Mouse (Mus musculus) left cerebral cortex, postnatal 10 days (tissue): ENCODE results near the gene Gm11983. TPM values are rescaled to one million over a fixed set of nuclear protein-coding genes. Genes with fewer than 3 reads are reported as not detected.
"Not testable (repeated sequence)": the region's sequence is repeated elsewhere in the genome, so short reads cannot be mapped to it uniquely, and the experiment has no call there.

Experiments used
- DNase-seq, 2 experiments: peaks; one replicate each; pipeline ENCODE4 v3.0.0; 2021 to 2022; ENCODE audit warnings: low spot score in 2 of 2, mixed read lengths in 1 of 2; ENCODE audit errors: extremely low spot score in 1 of 2
- intact Hi-C: fragments of 180-260 bp; cut with DNase I; formaldehyde crosslinking; loops from one replicate; pipeline ENCODE4 v1.15.1; 2025
- total RNA-seq, 2 experiments: library from RNA; stranded (reverse); gene quantifications; 2 replicates each; pipeline ENCODE4 v1.2.3; 2021

The Gm11983 gene
- total RNA-seq, result not detected

- DNase-seq, result no peak
- intact Hi-C loops, result no loop called here
Measured at GRCm38 (mm10) chr11:6837554-6837953, at the start of gene Gm11983. Gm11983 (minus strand) TSS chr11:6837654.

DNA sequence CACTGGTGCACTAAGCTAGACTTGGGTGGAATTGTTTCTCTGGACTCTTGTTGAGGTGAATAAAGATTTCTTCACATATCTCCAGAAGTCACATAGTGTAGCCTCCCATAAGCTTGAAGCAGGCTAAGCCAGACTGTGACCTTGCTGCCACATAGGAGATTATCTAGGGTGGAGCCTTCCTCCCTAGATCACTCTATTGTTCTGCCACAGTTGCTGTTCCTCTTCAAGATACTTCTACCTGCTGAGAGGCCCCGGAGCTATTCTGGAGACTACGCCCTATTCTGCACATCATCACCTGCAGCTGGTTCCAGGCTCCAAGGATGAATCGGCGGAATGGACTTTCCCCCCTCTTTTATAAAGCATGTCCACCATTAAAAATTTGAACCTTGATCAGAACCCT lies 45.6 kb upstream of the Gm11983 start:
- intact Hi-C loops, DNase-seq: not testable (repeated sequence)

DNA sequence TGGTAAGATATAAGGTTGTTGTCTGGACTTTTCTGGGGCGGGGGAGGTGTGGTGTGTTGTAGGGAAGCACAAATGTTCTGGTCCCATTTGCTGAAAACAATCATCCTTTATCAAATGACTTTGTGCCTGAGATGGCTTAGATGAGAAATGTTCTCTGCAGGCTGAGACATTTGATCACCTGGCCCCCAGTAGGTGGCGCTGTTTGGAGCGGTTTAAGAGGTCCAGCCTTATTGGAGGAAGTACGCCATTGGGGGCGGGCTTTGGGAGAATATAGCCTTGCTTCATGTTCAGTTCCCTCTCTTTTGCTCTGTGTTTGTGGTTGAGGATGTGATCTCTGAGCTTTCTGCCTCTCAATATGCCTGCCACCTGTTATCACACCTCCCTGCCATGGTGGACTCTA lies 44.2 kb upstream of the Gm11983 start:
- DNase-seq, result peak in 1 of 2 experiments; percentile 45
- intact Hi-C loops, result no loop called here

- intact Hi-C loops, result no loop called here
- DNase-seq, result no peak
Measured at GRCm38 (mm10) chr11:6877740-6878139, 40.3 kb upstream of the Gm11983 start.

DNA sequence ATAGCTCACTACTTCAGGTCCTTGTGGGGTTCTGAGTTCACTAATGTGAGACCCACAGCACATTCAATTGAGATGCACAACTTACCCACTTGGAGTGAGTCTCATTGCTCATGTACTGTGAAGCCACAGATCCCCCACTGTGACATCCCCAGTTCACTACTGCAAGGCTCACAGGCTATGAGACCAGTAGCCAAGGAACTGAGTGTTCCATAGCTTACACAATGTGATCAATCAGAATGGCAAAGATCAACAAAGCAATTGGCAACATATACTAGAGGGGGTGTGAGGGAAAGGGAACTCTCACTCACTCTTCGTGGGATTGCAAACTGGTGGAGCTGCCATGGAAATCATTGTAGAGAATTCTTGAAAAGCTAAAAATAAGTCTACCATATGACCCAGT lies 33.5 kb upstream of the Gm11983 start:
- DNase-seq, result no peak
- intact Hi-C loops, result no loop called here

DNA sequence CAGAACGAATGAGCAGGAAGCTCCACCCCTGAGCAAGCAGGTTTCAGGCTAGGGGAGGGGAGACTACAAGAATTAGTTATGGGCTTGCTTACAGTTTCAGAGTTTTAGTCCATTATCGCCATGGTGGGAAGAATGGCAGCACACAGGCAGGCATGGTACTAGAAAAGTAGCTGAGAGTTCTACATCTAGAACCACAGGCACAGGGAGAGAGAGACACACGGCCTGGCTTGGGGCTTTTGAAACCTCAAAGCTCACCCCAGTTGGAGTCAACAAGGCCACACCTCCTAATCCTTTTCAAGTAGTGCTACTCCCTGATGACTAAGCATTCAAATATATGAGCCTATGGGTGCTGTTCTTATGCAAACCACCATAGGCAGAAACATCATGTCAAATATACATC lies 28.1 kb upstream of the Gm11983 start:
- DNase-seq, result no peak
- intact Hi-C loops, result no loop called here

DNA sequence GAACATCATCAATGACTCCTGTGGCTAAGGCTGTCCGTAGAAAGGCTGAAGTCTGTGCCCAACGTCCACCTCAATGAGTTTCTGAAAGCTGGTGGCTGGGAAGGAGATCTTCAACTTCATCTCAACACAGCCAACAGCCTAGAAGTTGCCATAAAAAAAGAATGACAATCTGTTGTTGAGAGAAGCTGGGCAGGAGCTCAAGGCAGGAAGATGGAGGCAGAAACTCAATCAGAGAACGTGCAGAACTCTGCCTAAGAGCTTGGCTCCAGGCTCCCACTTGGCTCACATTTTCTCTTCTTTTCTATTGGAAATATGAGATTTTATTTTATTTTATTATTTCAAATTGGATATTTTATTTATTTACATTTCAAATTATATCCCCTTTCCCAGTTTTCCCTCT lies 24.7 kb upstream of the Gm11983 start:
- intact Hi-C loops, result no loop called here
- no peak for DNase-seq

DNA sequence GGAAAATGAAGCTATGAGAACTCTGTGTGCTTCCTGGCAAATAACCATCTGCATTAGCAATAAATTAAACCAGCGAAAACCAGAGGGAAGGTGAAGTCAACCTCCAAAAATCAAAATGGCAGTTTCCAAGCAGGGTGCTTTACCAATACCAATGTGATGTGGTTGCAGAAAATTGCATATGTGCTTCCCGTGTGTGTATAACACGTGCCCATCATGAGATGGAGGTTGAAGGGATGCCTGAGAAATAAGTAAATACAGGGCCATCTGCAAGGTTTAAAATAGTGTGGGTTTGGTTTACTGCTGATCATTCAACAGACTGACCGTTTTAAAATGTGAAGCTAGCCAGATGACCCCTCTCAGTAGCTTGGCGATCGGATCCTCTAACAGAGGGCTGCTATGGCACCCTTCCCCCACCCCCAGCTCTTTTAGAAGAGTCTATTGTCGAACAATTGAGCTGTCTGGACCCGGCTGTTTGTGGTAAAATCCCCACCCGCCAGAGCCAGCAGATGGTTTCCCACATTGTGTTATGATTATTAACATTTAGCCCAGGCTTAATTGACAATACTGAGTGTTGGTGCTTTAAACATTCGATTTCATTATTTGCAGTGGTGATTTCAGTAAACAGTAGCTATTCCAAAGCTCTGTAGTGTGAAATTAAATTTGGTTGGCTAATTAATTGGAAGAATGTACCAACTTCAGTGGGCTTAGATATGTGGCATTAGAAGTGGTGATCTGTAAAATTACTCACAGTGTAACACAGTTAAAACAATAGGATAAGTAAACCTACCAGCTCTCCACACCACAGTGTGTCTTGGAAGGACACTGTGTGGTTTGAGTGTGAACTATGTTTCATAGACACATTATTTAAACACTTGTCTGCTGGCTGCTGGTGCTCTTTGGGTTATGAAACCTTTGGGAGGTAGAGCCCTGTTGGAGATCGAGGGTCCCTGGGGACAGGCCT lies 22.7 kb upstream of the Gm11983 start:
- intact Hi-C loops, result no loop called here
- DNase-seq, result no peak

DNA sequence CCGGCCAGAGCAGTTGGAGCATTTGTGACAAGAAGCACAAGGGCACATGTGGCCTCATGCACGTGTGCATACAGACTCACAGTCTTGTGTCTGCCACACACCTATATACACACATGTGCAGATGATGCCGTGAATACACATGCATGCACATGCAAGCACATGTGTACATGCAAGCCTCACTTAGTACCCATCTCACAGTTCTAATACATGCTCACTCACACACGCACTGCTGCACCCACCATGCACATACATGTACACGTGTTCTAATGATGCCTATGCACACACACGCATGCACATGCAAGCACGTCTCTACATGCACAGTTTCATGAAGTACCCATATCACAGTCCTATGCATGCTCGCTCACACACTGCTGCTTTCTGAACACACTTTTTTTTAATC lies 21.6 kb upstream of the Gm11983 start:
- intact Hi-C loops, result no loop called here
- DNase-seq, result no peak

GRCm38 (mm10) chr11:6855942-6856341 lies 18.5 kb upstream of the Gm11983 start:
- DNase-seq, result no peak
- intact Hi-C loops, result no loop called here

GRCm38 (mm10) chr11:6853366-6853765 lies 15.9 kb upstream of the Gm11983 start:
- intact Hi-C loops, result not testable (repeated sequence)

DNA sequence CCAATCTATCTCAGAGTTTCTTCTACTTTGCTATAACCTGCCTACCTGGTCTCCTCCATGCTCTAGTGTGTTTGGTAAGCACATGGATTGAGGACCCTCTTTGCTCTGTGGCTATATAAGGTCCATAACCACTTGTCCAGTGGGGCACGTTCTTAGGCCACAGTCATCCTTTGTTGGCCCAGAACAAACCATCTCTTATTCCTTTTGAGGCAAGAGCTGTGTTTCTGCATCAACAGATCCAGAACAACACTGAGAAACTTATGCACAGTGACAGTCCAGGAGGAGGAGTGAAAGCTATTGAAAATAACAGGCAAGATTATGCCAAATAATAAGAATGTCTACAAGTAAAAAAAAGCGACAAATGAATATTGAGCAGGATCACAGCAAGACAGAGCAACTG lies 6.4 kb upstream of the Gm11983 start:
- intact Hi-C loops, result no loop called here
- DNase-seq, result no peak

More at GRCm38 (mm10) chr11:6853366-6853765, 15.9 kb upstream of the Gm11983 start:
- not testable (repeated sequence) for DNase-seq

- intact Hi-C loops, result no loop called here
- no peak for DNase-seq
Measured at GRCm38 (mm10) chr11:6842160-6842559, 4.7 kb upstream of the Gm11983 start.

DNA sequence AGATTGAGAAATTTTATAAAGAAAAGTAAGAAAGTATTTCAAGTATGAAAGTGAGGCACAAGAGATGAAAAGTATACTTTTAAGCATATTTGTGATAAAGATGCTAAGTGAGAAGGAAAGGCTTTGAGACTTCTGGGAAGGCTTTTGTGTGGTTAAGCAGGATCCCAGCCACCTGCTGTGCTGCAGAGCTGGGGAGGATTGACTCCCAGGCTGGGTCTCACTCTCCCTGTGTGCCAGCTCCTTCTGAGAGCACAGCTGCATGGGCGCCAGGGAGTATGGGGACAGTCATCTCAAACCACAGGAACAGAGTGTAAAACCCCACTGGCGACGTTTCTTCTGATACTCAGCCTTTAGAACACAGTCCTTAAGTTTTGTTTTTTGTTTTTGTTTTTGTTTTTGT lies 3.3 kb upstream of the Gm11983 start:
- intact Hi-C loops, result no loop called here
- DNase-seq, result peak in 1 of 2 experiments; percentile 32

DNA sequence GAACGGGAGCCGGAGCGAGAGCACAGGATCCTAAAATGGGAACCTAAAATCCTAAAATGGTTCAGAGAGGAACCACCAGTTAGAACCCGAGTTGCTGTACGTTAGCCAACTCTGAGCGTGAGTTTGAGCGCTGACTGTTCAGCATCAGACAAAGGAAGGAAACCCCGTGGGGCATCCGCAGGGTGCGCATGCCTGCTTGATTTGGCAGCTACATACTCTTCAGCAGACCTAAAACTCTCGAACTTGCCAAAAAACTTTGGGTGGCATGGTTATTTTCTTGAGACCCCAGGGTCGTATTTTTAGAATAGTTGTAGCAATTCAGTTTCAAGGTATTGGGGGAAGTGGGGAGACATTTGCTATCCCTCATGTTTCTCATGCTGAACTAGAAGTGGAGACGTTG lies 2.8 kb downstream of the Gm11983 start:
- DNase-seq, result no peak
- intact Hi-C loops, result no loop called here

GRCm38 (mm10) chr11:6833731-6834130 lies 3.7 kb downstream of the Gm11983 start:
- intact Hi-C loops, result no loop called here
- no peak for DNase-seq

GRCm38 (mm10) chr11:6831931-6832330 lies 5.5 kb downstream of the Gm11983 start:
- DNase-seq, result no peak
- intact Hi-C loops, result no loop called here

DNA sequence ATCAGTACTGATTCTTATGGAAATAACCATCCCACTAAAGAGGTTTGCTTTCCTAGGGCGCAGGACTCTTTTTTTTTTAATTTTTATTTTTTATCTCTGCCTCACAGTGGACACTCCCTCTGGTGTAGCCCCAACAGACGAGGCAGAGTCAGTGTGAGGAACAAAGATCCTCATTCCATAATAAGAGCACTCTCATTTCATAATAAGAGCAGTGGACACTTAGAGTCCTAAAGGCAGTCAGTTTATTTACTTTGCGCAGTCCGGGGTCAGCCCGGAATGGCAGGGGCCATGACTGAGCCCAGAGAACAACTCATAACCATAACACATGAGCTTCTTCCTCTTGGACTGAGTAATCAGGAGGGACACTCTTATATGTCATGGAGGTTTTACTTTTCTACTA lies 9.3 kb downstream of the Gm11983 start:
- intact Hi-C loops, result no loop called here
- no peak for DNase-seq

- intact Hi-C loops, result no loop called here
- no peak for DNase-seq
Measured at GRCm38 (mm10) chr11:6826157-6826556, 11.3 kb downstream of the Gm11983 start.

DNA sequence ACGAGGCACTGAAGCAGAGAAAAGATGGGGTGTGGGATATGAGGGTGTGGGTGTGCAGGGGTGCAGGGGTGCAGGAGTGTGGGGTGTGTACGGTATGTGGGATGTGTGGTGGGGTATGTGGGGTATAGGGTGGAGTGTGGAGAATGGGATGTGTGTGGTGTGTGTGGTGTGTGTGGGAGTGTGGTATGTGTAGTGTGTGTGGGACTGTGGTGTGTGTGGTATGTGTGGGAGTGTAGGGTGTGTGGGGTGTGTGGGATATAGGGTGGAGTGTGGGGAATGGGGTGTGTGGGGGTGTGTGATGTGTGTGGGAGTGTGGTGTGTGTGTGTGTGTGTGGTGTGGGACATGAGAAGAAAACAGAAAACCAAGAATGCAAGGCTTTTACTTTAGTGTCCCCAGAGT lies 14.3 kb downstream of the Gm11983 start:
- DNase-seq, result no peak
- intact Hi-C loops, result no loop called here

DNA sequence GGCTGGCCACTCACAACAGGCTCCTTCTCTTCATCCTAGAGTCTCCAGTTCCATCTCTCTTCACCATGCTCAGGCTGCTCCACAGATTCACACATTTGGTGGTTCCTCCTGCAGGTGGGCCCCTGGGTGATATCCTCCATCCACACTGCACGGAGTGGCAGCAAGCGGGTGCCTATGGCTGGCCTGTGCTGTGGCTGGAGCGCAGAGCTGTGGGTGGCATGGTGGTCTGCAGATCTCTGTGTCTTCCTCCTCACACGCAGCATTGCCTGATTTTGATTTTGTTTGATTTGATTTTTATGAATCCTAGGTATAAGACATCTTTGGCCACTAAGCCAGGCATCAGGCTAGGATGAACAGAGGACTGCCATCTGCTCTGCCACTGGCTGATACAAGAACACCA lies 23.0 kb downstream of the Gm11983 start:
- no peak for DNase-seq
- intact Hi-C loops, result no loop called here
